14 mouse cellular contexts compared by ENCODE assay signal in the genomic region with DNA sequence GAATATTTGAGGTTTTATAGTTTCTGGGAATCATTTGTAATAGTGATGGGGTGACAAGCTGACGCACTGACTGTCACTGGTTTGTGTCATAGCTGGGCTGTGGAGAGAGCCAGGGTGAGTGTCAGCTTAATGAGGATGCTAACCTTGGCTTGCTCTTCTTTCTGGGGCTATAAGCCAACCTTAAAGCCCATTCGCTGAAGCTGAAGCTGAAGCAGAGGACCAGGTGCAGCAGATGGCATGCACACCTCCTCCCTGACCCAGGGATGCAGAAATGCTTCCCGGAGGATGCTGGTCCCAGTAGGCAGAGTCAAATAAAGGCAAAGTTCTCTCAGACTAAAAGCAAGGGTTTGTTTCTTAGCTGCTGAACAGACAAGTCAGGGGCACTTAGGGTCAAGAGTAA. TPM values are rescaled to one million over a fixed set of nuclear protein-coding genes. Genes with fewer than 3 reads are reported as not detected.
A peak's percentile ranks its signal among the peaks of the same experiment; 100 is the strongest.
DNase-seq lines count a peak whose midpoint lies in the region; ATAC-seq and TF ChIP-seq lines count a peak whose summit lies in the region.
"Had no signal": no experiment of that assay in that cellular context is flagged by ENCODE, and none has a peak within 500 bp of the region (broad histone marks: within the 10 kb centered on the region; RNA-seq: fewer than 3 reads in every experiment).

No protein-coding gene starts in this region.

- WGBS in hindbrain, embryonic 10.5 days, result 91% methylated on average over 3 of the region's 3 CpGs

- H3K4me1 ChIP-seq in bone marrow macrophage, adult 2 months (ENCODE audit: control insufficient read depth, insufficient read depth, low read length), result peaks cover 76% of the 10 kb centered on the region
- H3K4me1 ChIP-seq in megakaryocyte, embryonic 14.5 days, result peaks cover 100% of the 10 kb centered on the region
- peaks cover 36% of the 10 kb centered on the region for H3K4me1 ChIP-seq in hindbrain, embryonic 10.5 days (replicated peaks)

- no peak for TF ChIP-seq CTCF in bone marrow macrophage, adult 2 months (IDR thresholded peaks at IDR 0.05; ENCODE audit: low read depth, low read length)

- peaks cover 5% of the 10 kb centered on the region for H3K36me3 ChIP-seq in megakaryocyte, embryonic 14.5 days (replicated peaks; ENCODE audit: low read length)
- no peaks in the 10 kb centered on the region for H3K36me3 ChIP-seq in hindbrain, embryonic 10.5 days
- H3K36me3 ChIP-seq: embryonic facial prominence, embryonic 13.5 days; heart, embryonic 12.5 days; limb, embryonic 15.5 days had no signal

- H3K4me3 ChIP-seq in bone marrow macrophage, adult 2 months (ENCODE audit: insufficient read depth, low read length), result no peak overlapping the region
- H3K4me3 ChIP-seq in megakaryocyte, embryonic 14.5 days (replicated peaks), result peak overlapping the region; percentile 3
- no peak overlapping the region for H3K4me3 ChIP-seq in hindbrain, embryonic 10.5 days
- H3K4me3 ChIP-seq: embryonic facial prominence, embryonic 13.5 days; heart, embryonic 12.5 days; limb, embryonic 15.5 days had no signal

- peak overlapping the region; percentile 27 for H3K27ac ChIP-seq in bone marrow macrophage, adult 2 months (ENCODE audit: insufficient read depth, low read depth, low read length)
- no peak overlapping the region for H3K27ac ChIP-seq in hindbrain, embryonic 10.5 days
- H3K27ac ChIP-seq: embryonic facial prominence, embryonic 13.5 days had no signal

- DNase-seq in cerebellum, postnatal 4 days (ENCODE audit: low spot score in 2 of 2), result no peak
- peak; percentile 87 for DNase-seq in cerebellum, adult 9-11 months
- no peak for DNase-seq in hindbrain, embryonic 10.5 days (ENCODE audit: low spot score)
- no peak for DNase-seq in urinary bladder, postnatal 14 days (ENCODE audit: low spot score)
- DNase-seq: adrenal gland, postnatal 36 days; lung, adult 2 months had no signal

- peak; percentile 80 for ATAC-seq in cerebellum, adult (ENCODE audit: insufficient number of reproducible peaks, low FRiP score, low TSS enrichment)
- ATAC-seq in inflammation-experienced regulatory T-cells, adult 6 months, result no peak

- no peaks in the 10 kb centered on the region for H3K27me3 ChIP-seq in megakaryocyte, embryonic 14.5 days (replicated peaks)
- no peaks in the 10 kb centered on the region for H3K27me3 ChIP-seq in hindbrain, embryonic 10.5 days (ENCODE audit: insufficient read depth, poor library complexity, severe bottlenecking)
- H3K27me3 ChIP-seq: CH12.LX; embryonic facial prominence, embryonic 13.5 days; heart, embryonic 12.5 days; limb, embryonic 15.5 days had no signal

- no peak for TF ChIP-seq POLR2A in bone marrow macrophage, adult 2 months (IDR thresholded peaks at IDR 0.05; ENCODE audit: borderline replicate concordance, low read depth, low read length)

- no peaks in the 10 kb centered on the region for H3K9me3 ChIP-seq in megakaryocyte, embryonic 14.5 days
- no peaks in the 10 kb centered on the region for H3K9me3 ChIP-seq in hindbrain, embryonic 10.5 days
- H3K9me3 ChIP-seq: embryonic facial prominence, embryonic 13.5 days; heart, embryonic 12.5 days; limb, embryonic 15.5 days had no signal

RNA-seq across cellular contexts. Expression of gene Crtc3, which starts 48.7 kb away (rescaled TPM):
- 14.6 and 16.7 TPM in 2 replicates for polyA plus RNA-seq in bone marrow macrophage, adult 2 months (2012; ENCODE audit: insufficient read depth, insufficient read length, missing spikeins)
- 9.4 and 13.7 TPM in 2 replicates for polyA plus RNA-seq in megakaryocyte, embryonic 14.5 days (2012; ENCODE audit: insufficient read depth, low replicate concordance)
- 8.1 and 10.1 TPM in 2 replicates for polyA plus RNA-seq in hindbrain, embryonic 10.5 days (2016; fragmentation: Nextera tagmentation; extraction: Ambion mirVana)
- 10 to 100 TPM in 2 of 3 experiments, 1 to 10 TPM in 1; 8.7 to 24.0 (median 21.0) TPM for polyA plus RNA-seq in inflammation-experienced regulatory T-cells, adult 6 months (2017; shearing (Covaris generic))
